Mouse (Mus musculus): Measurements from ENCODE around the gene Tmprss6.

DNA sequence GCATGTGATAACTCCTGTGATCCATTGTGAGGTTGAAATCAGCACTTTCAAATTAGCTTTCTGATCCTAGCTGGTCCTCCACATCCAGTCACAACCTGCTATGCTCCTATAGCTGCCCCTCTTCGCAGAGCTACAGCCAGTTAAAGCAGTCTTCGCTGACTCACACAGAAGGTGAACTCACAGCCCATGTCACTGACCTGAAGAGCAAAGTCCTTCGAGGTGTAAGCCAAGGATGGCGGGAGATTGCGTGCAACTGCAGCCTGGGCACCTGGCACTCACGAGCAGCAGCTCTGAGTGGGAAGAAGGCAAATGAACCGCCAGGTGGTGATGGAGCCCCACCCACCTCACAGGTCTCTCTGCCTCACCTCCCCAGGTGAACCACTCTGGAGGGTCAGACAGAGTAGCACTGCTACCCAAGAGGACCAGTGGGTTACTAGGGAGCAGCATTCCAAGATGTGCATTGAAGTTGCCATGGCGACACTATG lies 72.9 kb downstream of the Tmprss6 start, which contains the start of gene Tex33:
- TF ChIP-seq CTCF (IDR thresholded peaks at IDR 0.05; ENCODE audit: extremely low read depth, insufficient read length, insufficient replicate concordance, low read depth, low read length) (no peak), POLR2A (IDR thresholded peaks at IDR 0.05; ENCODE audit: low read depth, low read length) (no peak)

All from small intestine, adult 2 months (tissue).